Mouse (Mus musculus) lung, postnatal 4 days (tissue): ENCODE measurements around the gene Rnf128.

Source experiments
- DNase-seq, 2 experiments: peaks; one replicate each; pipeline ENCODE4 v3.0.0; 2021

Gene Rnf128

GRCm38 (mm10) chrX:139634758-139635157, 71.6 kb downstream of the Rnf128 start:
- no peak for DNase-seq

DNA sequence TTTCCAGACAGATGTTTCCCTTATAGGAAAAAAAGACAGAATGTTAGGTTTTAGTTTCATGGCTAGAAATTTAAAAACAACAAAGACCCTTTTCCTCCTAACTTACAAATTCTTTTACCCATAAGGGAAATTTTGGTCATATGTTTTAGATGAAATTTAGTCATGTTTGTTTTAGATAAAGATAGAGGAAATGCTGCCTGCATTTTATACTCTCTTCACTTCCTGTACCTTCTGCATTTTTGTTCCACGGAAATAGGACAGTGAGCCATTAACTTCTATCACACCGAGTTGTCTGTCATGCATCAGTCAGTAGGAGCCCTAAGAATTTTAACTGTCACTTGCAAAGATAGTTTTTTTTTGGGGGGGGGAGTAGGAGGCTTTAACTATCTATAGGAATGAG, 76.6 kb downstream of the Rnf128 start:
- no peak for DNase-seq

GRCm38 (mm10) chrX:139640418-139640817, 77.3 kb downstream of the Rnf128 start:
- no peak for DNase-seq

- DNase-seq, result no peak
Measured at GRCm38 (mm10) chrX:139652226-139652625, 89.1 kb downstream of the Rnf128 start.

DNA sequence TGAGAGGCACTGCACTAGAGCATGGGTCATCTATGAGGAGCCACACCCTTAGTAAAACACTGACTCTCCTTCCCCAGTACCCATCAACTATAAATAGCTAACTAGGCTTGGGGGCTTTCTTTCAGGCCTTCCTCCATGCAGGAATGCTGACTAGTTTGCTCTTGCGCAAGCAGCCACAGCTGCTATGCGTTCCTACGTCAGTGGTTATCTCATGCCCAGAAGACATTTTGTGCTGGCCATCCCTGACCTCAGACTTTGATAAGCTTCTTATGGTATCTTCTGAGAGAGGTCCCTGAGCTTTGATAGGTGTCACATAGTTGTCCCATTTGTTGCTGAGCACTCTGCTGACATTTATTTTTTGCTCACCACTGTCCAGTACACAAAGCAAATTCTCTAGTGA, 90.2 kb downstream of the Rnf128 start:
- no peak for DNase-seq

- DNase-seq, result no peak
Measured at GRCm38 (mm10) chrX:139654350-139655063, 91.4 kb downstream of the Rnf128 start.

- no peak for DNase-seq
Measured at GRCm38 (mm10) chrX:139662111-139662510, 99.0 kb downstream of the Rnf128 start.

DNA sequence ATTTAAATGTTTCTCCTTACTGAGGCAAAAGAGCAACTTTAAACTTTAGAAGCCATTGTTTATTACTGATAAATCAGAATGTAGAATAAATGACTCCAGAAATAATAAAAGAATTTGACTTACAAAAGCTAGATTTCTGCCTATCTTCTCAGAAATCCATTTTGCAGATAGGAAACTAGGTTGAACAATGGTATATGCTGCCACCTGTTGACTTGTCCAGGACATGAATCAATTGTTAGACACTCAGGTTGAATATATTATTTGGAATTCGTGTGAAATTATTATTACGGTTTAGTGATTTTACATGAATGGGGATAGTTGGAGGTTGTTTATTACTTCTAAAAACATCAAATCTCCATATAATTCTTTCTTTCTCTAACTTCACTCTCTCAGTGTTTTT, 102.7 kb downstream of the Rnf128 start:
- DNase-seq, result no peak

DNA sequence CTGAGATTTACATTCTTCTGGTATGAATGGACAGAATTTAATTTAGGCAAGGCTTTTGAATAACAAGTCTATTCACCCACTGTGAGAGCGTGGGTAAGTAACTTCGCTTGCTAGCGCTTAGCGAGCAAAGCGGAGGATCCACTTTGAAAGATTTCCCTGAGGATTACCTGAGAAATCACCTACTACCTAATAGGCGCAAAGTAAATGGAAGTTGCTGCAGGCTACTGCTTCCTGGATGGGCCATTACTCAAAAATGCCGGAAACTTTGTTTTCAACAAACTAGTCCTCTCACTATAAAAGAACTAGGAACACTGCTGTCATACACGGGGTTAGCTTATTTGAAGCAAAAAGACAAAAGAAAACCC, 121.3 kb downstream of the Rnf128 start:
- DNase-seq, result peak in 1 of 2 experiments; percentile 6

GRCm38 (mm10) chrX:139684775-139685695, 121.9 kb downstream of the Rnf128 start, which contains the start of gene Tbc1d8b:
Tbc1d8b (plus strand) TSS chrX:139684996.
- peak; percentile 77 to 87 for DNase-seq

GRCm38 (mm10) chrX:139714381-139714780, 151.3 kb downstream of the Rnf128 start, which contains the start of gene Gm15013:
Gm15013 (minus strand) TSS chrX:139714481.
- DNase-seq, result no peak

- no peak for DNase-seq
Measured at GRCm38 (mm10) chrX:139722350-139722749, 159.2 kb downstream of the Rnf128 start.
